Mouse (Mus musculus): ENCODE data around the gene Gm28308.

DNA sequence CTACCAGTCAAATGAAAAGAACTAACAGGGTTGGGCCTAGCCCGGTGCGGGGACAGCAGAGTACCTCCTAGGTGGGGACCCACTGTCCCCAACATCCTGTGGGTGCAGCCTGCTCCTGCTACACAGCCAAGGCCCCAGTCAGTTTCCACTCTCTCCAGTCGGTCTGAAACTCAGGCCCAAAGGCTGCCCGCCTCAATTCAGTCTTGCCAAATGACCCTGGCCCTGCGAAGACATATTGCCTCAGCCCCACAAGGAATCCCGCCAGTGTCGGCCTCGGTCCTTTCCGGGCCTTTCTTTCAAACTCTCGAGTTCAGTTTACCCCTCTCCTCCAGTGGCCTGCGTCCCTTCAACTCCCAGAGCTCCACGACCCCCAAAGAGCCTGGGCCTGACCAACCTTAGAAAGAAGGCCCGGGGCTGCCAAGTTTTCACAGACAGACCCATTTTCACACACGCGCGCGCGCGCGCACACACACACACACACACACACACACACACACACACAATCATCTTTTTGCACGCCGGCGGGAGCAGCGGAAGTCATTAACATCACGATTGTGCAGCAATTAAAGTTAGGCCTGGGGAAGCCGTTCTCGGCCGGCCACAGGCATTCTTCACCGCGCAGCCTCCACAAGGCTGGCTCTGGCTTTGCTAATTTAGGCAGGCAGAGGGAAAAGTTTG lies 12.9 kb downstream of the Gm28308 start:
- TF ChIP-seq CTCF (IDR thresholded peaks at IDR 0.05; ENCODE audit: borderline replicate concordance, extremely low read depth, insufficient read depth, insufficient read length) (no peak), POLR2A (IDR thresholded peaks at IDR 0.05; ENCODE audit: borderline replicate concordance, extremely low read depth, insufficient read depth, insufficient read length, poor library complexity, severe bottlenecking) (no peak)
